Mouse (Mus musculus): Measurements from ENCODE around the gene Pigs.

GRCm38 (mm10) chr11:78337040-78337439 is 8.8 kb downstream of the Pigs start:
- TF ChIP-seq GATA1 (IDR thresholded peaks at IDR 0.05; ENCODE audit: low read length) = no peak
- TF ChIP-seq TAL1 (IDR thresholded peaks at IDR 0.05; ENCODE audit: low read length) = no peak
